Mouse (Mus musculus): ENCODE results near the gene Cdk15.

Cdk15 gene

DNA sequence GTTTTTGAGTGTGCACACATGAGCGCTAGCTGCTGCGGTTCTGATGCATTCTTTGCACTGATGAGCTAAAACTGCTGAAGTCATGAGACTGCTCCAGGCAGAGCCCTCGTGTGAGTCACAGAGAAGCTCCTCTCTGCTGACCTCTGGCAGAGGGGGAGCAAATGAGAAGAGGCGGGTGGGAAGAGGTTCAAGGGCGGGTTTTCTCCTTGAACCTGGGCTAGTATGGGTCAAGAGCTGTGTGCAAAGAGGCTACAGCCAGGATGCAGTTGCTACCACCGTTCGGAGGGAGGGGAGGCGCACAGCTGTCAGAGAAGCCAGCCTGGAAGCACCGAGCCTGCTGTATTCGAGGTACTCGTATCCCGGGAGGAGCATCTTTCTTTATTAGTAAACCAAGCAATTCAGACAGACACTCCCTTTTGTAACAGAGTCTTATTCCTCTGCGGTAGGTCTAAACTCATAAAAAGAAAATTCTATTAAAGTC, at the start of gene Cdk15:
TSS of gene Cdk15 (plus strand) at position 156 of the 481 bp plus-strand sequence.
- DNase-seq (ENCODE audit: low read depth, low spot score): no peak

DNA sequence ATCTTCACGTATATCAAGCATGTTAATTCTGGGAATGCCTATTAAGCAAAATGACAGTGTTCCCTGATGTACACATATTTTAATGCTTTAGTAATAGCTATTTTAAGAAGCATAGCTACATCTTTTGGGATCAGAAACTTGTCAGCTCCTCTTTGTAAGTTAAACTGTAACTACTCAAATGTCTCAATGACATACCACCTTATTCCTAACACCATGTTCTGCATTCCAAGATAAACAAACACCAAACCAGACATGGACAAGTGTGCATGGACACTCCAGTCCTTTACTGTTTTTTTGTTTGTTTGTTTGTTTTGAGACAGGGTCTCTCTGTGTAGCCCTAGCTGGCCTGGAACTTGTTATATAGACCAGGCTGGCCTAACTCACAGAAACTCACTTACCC, 48.4 kb upstream of the Cdk15 start:
- DNase-seq (ENCODE audit: low read depth, low spot score): no peak

- DNase-seq (ENCODE audit: low read depth, low spot score): no peak
These were observed 45.1 kb upstream of the Cdk15 start for GRCm38 (mm10) chr1:59211651-59212050.

GRCm38 (mm10) chr1:59212076-59212779, 44.5 kb upstream of the Cdk15 start:
- DNase-seq (ENCODE audit: low read depth, low spot score): no peak

GRCm38 (mm10) chr1:59212951-59213350, 43.8 kb upstream of the Cdk15 start:
- DNase-seq (ENCODE audit: low read depth, low spot score): no peak

DNA sequence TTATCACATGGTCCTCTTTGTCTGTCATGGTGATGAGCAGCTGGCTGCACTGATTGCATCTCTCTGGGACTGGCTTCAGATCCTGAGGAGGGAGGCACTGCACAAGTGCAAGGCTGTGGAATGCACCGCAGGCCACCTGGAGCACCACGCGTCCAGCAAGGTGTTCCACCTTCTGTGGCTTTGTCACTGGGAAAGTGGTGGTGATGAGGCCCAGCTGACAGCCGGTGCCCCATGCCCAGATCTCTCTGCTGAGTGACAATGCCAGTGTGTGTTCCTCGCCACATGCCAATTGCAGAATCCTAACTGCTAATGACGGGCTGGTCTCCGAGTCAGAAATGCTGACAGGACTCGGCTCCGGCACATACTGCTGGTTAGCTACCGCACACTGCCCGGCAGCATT, 41.3 kb upstream of the Cdk15 start:
- no peak for DNase-seq (ENCODE audit: low read depth, low spot score)

DNA sequence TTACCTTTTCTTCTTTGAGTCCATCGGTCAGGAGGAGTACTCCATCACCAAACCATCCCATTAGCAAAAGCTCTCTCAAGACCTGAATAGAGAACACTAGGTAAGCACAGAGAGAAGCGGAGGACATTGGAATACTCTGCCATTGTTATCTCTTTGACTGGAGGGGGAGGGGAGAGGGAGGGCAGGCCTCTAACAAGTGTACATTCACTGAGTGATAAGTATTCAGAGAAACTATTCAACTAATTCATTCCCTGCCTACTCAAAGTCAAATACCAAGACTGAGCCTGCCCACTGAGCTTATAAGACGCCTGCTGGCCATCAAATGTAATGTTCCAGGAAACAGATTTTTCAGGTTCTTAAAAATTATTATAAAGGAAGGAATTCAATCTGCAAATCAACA, 36.3 kb upstream of the Cdk15 start:
- DNase-seq (ENCODE audit: low read depth, low spot score): no peak

DNA sequence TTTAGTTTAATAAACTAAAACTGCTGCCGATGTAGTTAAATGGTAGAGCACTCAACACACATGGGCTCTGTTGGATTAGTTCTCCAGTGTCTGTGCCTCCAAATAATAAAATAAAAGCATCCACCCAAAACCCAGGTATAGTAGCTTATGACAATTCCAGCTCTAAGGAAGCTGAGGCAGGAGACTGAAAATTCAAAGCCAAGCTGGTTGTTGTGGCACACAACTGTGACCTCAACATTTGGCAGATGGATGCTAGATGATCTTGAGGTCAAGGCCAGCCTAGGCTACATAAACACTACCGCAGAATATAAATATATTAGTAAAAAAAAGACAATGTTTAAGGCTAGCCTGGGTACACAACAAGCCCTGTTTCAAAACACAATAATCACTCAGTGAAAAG, 35.1 kb upstream of the Cdk15 start:
- no peak for DNase-seq (ENCODE audit: low read depth, low spot score)

DNA sequence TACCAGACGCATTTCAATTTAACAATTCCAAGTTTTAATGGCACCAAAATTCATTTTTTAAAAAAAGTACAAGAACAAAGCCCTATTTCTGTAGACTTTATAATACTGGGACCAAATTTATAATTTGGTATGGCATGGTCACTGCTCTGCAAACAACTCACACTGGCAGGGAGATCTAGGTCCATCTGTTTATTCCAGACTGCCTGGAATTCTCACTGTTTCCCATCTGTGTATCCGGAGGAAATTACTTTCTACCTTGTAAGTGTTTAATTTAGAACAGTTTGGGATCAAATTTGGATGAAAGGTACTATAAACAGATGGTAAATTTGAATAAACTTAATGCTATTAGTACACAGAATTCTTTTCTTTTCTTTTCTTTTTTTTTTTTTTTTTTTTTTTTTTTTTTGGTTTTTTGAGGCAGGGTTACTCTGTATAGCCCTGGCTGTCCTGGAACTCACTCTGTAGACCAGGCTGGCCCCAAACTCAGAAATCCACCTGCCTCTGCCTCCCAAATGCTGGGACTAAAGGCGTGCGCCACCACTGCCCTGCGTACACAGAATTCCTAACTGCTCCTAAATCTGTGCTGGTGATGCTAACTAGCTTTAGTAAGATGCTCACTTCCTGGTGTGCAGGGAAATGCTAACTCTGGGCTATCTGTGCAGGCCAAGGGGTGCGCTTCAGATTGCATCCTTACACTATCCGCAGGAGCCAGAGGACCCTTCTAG, 34.4 kb upstream of the Cdk15 start:
- DNase-seq (ENCODE audit: low read depth, low spot score): no peak

- DNase-seq (ENCODE audit: low read depth, low spot score): no peak
These were observed 28.2 kb upstream of the Cdk15 start for GRCm38 (mm10) chr1:59228552-59228951.

- no peak for DNase-seq (ENCODE audit: low read depth, low spot score)
These were observed 27.5 kb upstream of the Cdk15 start for GRCm38 (mm10) chr1:59229187-59229586.

DNA sequence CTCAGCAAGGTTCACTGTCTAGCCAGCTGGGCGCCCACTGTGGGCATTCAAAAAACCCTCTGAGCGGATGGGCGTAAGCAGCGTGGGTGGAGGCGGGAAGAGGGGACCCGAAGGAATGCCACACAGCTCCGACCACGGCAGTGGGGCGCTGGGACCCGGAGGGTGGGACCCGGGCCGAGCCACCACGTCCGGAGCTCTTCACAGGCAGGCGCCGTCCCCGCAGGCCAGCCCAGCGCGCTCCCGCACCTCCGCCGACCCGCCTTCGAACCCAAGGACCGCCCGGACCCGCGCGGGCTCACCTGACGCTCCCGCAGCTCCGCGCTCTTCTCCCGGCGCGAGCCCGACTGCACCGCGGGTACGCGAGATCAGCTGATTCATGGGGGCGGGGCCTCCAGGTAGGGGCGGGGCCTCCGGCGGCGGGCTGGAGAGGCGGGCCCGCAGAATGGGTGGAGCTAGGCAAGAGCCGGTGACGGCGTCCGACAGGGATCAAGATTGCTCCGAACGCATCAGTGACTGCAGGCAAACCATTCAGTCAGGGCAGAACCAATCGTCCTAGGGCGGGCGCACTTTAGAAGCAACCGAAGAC, 19.8 kb upstream of the Cdk15 start, which contains the start of gene Als2:
TSS of gene Als2 (minus strand) at position 376 of the 586 bp plus-strand sequence.
- peak; percentile 95 for DNase-seq (ENCODE audit: low read depth, low spot score)

DNA sequence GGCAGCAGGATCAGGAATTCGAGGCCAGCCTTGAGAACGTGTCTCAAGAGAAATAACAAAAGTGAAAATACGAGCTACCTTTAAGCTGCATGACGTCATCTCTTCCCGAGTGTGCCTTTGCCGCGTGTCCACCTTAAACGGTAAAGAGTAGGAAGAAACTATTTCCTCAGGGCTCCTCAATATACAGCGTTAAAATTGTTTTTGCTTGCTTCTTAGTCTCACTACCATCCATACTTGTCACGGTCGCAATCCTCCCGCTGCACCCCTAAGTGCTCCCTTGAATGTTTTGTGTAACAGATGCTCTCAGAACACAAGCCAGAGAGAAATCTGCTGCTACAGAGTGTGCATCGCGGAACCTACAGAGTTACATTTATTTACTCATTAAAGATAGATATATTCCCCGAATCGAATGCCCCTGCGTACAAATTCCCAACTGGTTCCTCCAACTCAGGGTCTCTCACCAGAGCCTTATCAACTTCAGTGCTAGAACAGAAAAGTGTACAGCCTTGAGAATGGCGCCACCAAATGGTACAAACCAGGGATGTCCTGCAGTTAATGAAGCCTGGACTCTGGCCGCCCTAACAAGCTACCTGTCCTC, 19.0 kb upstream of the Cdk15 start:
- DNase-seq (ENCODE audit: low read depth, low spot score): peak; percentile 58

DNA sequence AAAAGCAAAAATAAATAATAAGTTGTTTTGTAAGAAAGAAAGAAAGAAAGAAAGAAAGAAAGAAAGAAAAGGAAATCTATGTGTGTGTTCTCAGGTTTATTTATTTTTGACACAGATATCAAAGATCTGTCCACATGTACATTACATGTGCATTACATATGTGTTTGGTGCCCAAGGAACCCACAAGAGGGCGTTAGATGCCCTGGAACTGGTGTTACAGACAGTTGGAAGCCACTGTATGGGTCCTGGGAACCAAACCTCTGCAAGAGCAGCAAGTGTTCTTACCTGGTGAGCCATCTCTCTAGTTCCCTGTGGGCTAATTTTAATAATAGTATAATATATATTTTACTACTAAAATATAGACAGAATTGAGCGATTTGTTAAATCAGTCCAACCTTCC, 12.9 kb upstream of the Cdk15 start:
- DNase-seq (ENCODE audit: low read depth, low spot score): no peak

DNA sequence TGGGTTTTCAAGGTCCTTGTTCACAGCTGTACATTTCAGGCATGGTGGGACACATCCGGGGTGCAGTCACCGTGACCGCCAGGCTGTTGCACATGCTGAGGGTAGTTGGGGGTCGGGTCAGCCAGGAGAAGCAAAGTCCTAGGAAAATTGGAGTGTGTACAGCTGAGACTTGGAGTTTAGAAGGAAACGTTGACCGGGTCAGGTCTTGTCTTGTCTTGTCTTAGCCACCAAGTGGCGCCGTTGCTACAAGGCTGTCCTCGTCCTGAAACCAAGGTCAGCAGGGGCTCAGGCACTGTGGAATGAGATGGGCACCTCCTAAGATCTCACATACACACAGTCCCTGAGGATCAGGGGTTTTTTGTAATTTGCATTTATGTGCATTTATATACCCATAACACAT, 9.1 kb upstream of the Cdk15 start:
- DNase-seq (ENCODE audit: low read depth, low spot score): peak; percentile 39

- DNase-seq (ENCODE audit: low read depth, low spot score): no peak
These were observed 3.9 kb upstream of the Cdk15 start for GRCm38 (mm10) chr1:59252762-59253161.

DNA sequence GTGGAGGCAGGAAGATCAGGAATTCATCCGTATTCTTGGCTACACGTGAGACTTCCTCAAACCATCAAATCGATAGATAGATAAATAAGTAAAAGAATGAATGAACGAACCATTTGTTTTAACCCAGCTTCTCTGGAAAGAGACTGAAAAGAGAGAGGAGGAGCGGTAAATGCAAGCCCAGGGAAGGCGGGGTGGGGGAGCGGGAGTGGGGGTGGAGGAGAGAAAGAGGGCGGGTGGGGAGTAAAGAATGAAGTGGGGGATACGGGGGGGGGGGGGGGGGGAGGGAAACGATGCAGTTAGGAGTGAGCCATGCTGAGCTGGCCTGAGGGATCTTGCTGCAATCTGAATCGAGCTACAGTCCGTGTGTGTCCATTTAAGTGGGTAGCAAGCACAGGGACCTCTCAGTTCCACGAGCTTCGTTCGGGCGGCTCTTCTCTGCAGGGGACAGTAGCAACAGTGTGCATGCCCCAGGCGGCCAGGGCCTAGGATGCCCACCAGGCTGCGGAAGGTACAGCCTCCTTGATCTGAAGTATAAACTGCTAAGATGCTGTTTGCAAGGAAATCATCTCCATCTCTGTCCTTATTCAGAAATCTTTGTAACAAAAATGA, 3.3 kb upstream of the Cdk15 start:
- no peak for DNase-seq (ENCODE audit: low read depth, low spot score)

DNA sequence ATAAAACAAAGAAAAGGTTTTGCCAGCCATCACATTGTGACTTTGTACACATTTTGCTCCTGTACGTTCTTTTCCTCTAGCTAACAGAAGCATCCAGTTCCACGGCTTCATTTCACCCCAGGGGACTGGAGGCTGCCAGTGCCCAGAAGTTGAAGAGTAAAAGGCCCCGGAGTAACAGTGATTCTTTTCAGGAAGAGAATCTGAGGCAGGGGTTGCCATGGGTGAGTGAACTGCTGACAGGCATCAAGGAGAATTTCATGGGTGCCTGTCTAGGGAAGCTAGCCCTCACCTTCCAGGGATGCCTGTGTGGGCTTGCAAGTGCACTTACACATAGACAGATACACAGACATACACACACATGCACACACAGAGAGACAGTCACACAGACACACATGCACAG, 1.0 kb downstream of the Cdk15 start:
- no peak for DNase-seq (ENCODE audit: low read depth, low spot score)

DNA sequence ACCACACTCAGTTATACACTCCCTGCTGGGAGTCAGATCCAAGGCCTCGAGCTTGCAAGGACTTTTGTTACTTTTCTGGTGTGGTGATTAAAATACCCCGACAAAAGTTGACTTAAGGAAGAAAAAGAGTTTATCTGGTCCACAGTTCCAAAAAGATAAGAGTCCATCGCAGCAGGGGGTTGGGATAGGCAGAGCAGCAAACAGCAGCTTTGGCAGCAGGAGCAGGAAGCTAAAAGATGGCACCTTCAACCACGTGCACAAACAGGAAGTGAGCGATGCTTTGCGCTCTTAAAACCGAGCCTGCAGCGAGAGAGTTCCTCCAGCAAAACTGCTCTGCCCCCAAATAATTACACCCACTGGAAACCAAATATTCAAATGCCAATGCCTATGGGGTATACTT, 12.2 kb downstream of the Cdk15 start:
- DNase-seq (ENCODE audit: low read depth, low spot score): no peak

DNA sequence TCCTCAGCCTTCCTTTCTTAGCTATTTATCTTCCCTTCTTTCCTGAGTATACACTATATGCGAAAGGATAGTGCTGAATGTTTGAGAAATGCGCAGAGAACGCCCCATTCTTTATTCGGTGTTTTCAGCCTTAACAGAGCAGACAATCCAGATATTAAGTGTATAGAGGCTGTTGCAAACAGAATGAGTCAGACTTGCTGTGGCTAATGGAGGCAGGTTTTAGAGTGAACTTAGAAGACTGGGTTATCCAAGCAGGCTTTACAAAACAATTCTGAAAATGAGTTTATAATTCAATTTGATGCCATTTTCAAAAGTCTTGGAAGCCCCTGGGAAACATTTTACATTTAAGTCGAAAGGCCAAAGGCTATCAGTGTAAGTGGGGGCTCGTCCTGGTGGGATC, 12.8 kb downstream of the Cdk15 start:
- no peak for DNase-seq (ENCODE audit: low read depth, low spot score)

DNA sequence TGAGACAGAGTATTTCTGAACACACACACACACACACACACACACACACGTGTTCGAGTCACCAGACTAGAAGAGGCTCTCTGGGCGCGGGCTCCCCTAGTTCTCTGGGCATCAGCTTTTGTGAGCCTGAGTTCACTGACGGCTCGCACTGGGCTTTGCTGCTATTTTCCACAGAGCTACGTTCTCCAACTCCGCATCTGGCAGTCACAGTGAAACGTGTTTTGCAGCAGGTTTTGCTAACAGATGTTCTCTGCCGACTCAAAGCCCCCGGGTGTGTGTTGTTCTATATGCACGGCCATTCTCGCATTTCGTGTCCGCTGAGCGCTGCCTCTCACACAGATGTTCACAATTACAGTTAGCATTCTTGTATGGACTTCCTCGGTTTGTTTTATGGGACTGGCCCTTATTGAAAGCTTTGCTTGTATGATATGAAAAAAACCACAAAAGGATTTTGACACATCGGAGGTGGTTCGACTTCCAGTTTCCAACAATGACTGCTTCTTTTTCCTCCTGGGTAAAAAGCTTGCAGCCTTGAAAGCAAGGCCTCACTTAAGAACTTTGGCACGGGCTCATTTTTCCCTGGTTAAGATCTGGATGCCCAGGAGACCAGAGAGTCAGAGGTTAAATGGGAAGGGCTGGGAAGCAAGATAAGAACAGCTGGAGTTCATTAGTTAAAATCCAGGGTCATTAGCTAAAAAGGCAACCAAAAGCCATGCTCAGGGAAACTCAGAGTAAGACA, 13.4 kb downstream of the Cdk15 start:
- no peak for DNase-seq (ENCODE audit: low read depth, low spot score)
